Mouse (Mus musculus): ENCODE data around the gene Gpr18. TPM values are rescaled to one million over a fixed set of nuclear protein-coding genes. Genes with fewer than 3 reads are reported as not detected.

Gene Gpr18
- total and polyA plus RNA-seq, 3 experiments = 33.5 to 46.2 (median 37.0) TPM

- no peak overlapping the region for H3K4me2 ChIP-seq (ENCODE audit: insufficient read depth, low read depth, poor library complexity, severe bottlenecking)
- H3K4me1 ChIP-seq (ENCODE audit: control insufficient read depth in 1 of 2, insufficient read depth in 2 of 2) = peaks cover 24 to 72% of the 10 kb centered on the region in 2 experiments
- peaks cover 11 to 64% of the 10 kb centered on the region in 2 experiments for H3K36me3 ChIP-seq (replicated peaks in 1 of 2; ENCODE audit: control insufficient read depth in 1 of 2, insufficient read depth in 1 of 2, low read length in 1 of 2)
- no peaks in the 10 kb centered on the region for H3K27me3 ChIP-seq (replicated peaks)
- H3K9ac ChIP-seq (ENCODE audit: insufficient read depth, low read depth) = no peak overlapping the region
- H3K79me2 ChIP-seq (replicated peaks; ENCODE audit: control insufficient read depth, extremely low read depth, insufficient read depth, poor library complexity, severe bottlenecking) = no peaks in the 10 kb centered on the region
- DNase-seq (ENCODE audit: extremely low read depth) = no peak
- in situ Hi-C loops (cut with MboI; ENCODE audit: low pct_ligation_motif_present, low pct_unique_long_range_greater_than_20kb, low sequenced_read_pairs) = no loop called here
- peak; percentile 65 for TF ChIP-seq ZKSCAN1 (IDR thresholded peaks at IDR 0.05; ENCODE audit: borderline replicate concordance, low read depth, low read length)
- no peak for TF ChIP-seq MYC (IDR thresholded peaks at IDR 0.05; ENCODE audit: low read depth, low read length)
- no peak for TF ChIP-seq EP300 (IDR thresholded peaks at IDR 0.05; ENCODE audit: low read length)
- no peak for TF ChIP-seq GABPA (IDR thresholded peaks at IDR 0.05; ENCODE audit: insufficient replicate concordance, low read depth, low read length)
- no peak overlapping the region for H3K27ac ChIP-seq (ENCODE audit: insufficient read depth, low read depth)
- H3K9me3 ChIP-seq (replicated peaks; ENCODE audit: low read length) = no peaks in the 10 kb centered on the region
- no peak overlapping the region for H3K4me3 ChIP-seq (replicated peaks in 1 of 3; ENCODE audit: low read depth in 2 of 3, low read length in 2 of 3, poor library complexity in 1 of 3)
- dilution Hi-C loops (cut with MboI; ENCODE audit: extremely low pct_ligation_motif_present, extremely low pct_unique_long_range_greater_than_20kb, low sequenced_read_pairs) = no loop called here
Observed at GRCm38 (mm10) chr14:121954608-121955007, 39.0 kb upstream of the Gpr18 start.

GRCm38 (mm10) chr14:121954129-121954528 lies 38.5 kb upstream of the Gpr18 start:
- peaks cover 11 to 67% of the 10 kb centered on the region in 2 experiments for H3K36me3 ChIP-seq (replicated peaks in 1 of 2; ENCODE audit: control insufficient read depth in 1 of 2, insufficient read depth in 1 of 2, low read length in 1 of 2)
- H3K9me3 ChIP-seq (replicated peaks; ENCODE audit: low read length) = no peaks in the 10 kb centered on the region
- DNase-seq (ENCODE audit: extremely low read depth) = no peak
- H3K4me2 ChIP-seq (ENCODE audit: insufficient read depth, low read depth, poor library complexity, severe bottlenecking) = no peak overlapping the region
- H3K9ac ChIP-seq (ENCODE audit: insufficient read depth, low read depth) = no peak overlapping the region
- H3K27me3 ChIP-seq (replicated peaks) = no peaks in the 10 kb centered on the region
- H3K4me3 ChIP-seq (replicated peaks in 1 of 3; ENCODE audit: low read depth in 2 of 3, low read length in 2 of 3, poor library complexity in 1 of 3) = no peak overlapping the region
- H3K27ac ChIP-seq (ENCODE audit: insufficient read depth, low read depth) = no peak overlapping the region
- no peak for TF ChIP-seq BHLHE40 (IDR thresholded peaks at IDR 0.05; ENCODE audit: low read depth, low read length)
- no peak for TF ChIP-seq ZC3H11A (IDR thresholded peaks at IDR 0.05; ENCODE audit: low read depth, low read length)
- no peak for TF ChIP-seq CHD1 (IDR thresholded peaks at IDR 0.05; ENCODE audit: low read depth, low read length)
- TF ChIP-seq HCFC1 (IDR thresholded peaks at IDR 0.05; ENCODE audit: low read depth, low read length) = no peak
- TF ChIP-seq MAX (IDR thresholded peaks at IDR 0.05; ENCODE audit: low read length) = no peak
- TF ChIP-seq RAD21 (IDR thresholded peaks at IDR 0.05; ENCODE audit: low read depth, low read length) = no peak
- TF ChIP-seq ZNF384 (IDR thresholded peaks at IDR 0.05; ENCODE audit: low read depth, low read length) = no peak
- TF ChIP-seq USF1 (IDR thresholded peaks at IDR 0.05; ENCODE audit: low read depth, low read length) = no peak
- no peak for TF ChIP-seq NELFE (IDR thresholded peaks at IDR 0.05; ENCODE audit: low read depth, low read length)
- TF ChIP-seq ZKSCAN1 (IDR thresholded peaks at IDR 0.05; ENCODE audit: borderline replicate concordance, low read depth, low read length) = no peak
- no peak for TF ChIP-seq USF2 (conservative IDR thresholded peaks at IDR 0.05; ENCODE audit: low read depth, low read length)
- no peak for TF ChIP-seq POLR2AphosphoS2 (IDR thresholded peaks at IDR 0.05; ENCODE audit: low read depth, low read length)
- no peak for TF ChIP-seq ZMIZ1 (IDR thresholded peaks at IDR 0.05; ENCODE audit: low read depth, low read length)
- no peak for TF ChIP-seq EP300 (IDR thresholded peaks at IDR 0.05; ENCODE audit: low read length)
- TF ChIP-seq TBP (conservative IDR thresholded peaks at IDR 0.05; ENCODE audit: low read depth, low read length) = no peak
- TF ChIP-seq SIN3A (IDR thresholded peaks at IDR 0.05; ENCODE audit: low read length) = no peak
- TF ChIP-seq SMC3 (IDR thresholded peaks at IDR 0.05; ENCODE audit: low read depth, low read length) = no peak
- TF ChIP-seq ETS1 (conservative IDR thresholded peaks at IDR 0.05; ENCODE audit: low read depth, low read length) = no peak
- TF ChIP-seq MYC (IDR thresholded peaks at IDR 0.05; ENCODE audit: low read depth, low read length) = no peak
- TF ChIP-seq NRF1 (IDR thresholded peaks at IDR 0.05; ENCODE audit: low read depth, low read length) = no peak
- in situ Hi-C loops (cut with MboI; ENCODE audit: low pct_ligation_motif_present, low pct_unique_long_range_greater_than_20kb, low sequenced_read_pairs) (no loop called here), dilution Hi-C loops (cut with MboI; ENCODE audit: extremely low pct_ligation_motif_present, extremely low pct_unique_long_range_greater_than_20kb, low sequenced_read_pairs) (no loop called here)
- peaks cover 23 to 72% of the 10 kb centered on the region in 2 experiments for H3K4me1 ChIP-seq (ENCODE audit: control insufficient read depth in 1 of 2, insufficient read depth in 2 of 2)
- no peaks in the 10 kb centered on the region for H3K79me2 ChIP-seq (replicated peaks; ENCODE audit: control insufficient read depth, extremely low read depth, insufficient read depth, poor library complexity, severe bottlenecking)
